Mouse (Mus musculus) embryonic facial prominence, embryonic 13.5 days (tissue): ENCODE measurements around the gene Olfr311. TPM values are rescaled to one million over a fixed set of nuclear protein-coding genes. Genes with fewer than 3 reads are reported as not detected.
"Not testable (repeated sequence)": the region's sequence is repeated elsewhere in the genome, so short reads cannot be mapped to it uniquely, and the experiment has no call there.

Source experiments
- ATAC-seq: fragments of 200-750 bp; cut with Nextera tagmentation; 2 replicates; pipeline ENCODE4 v1.8.0; 2017; ENCODE audit warnings: low read depth; ENCODE audit not compliant: insufficient number of reproducible peaks, insufficient read depth, low FRiP score, low TSS enrichment
- H3K27ac ChIP-seq: fragments of 300-500 bp; sonication (generic); 2 replicates; pipeline ENCODE4 v1.5.1; 2015; ENCODE audit warnings: moderate library complexity, mild to moderate bottlenecking, inconsistent platforms
- H3K27me3 ChIP-seq: fragments of 300-500 bp; sonication (generic); 2 replicates; pipeline ENCODE4 v1.6.1; 2015; ENCODE audit warnings: mild to moderate bottlenecking, inconsistent platforms
- H3K36me3 ChIP-seq: fragments of 300-500 bp; sonication (generic); 2 replicates; pipeline ENCODE4 v1.6.1; 2015; ENCODE audit warnings: mild to moderate bottlenecking, inconsistent platforms
- H3K4me1 ChIP-seq: fragments of 300-500 bp; sonication (generic); 2 replicates; pipeline ENCODE4 v1.6.1; 2015; ENCODE audit warnings: inconsistent platforms
- H3K4me2 ChIP-seq: fragments of 300-500 bp; sonication (generic); 2 replicates; pipeline ENCODE4 v1.6.1; 2015; ENCODE audit warnings: moderate library complexity, mild to moderate bottlenecking, inconsistent platforms
- H3K4me3 ChIP-seq: fragments of 300-500 bp; sonication (generic); 2 replicates; pipeline ENCODE4 v1.5.1; 2015; ENCODE audit warnings: mild to moderate bottlenecking, inconsistent platforms
- H3K9ac ChIP-seq: fragments of 300-500 bp; sonication (generic); 2 replicates; pipeline ENCODE4 v1.6.1; 2015; ENCODE audit warnings: mild to moderate bottlenecking, inconsistent platforms
- H3K9me3 ChIP-seq: fragments of 300-500 bp; sonication (generic); 2 replicates; pipeline ENCODE4 v1.6.1; 2016; ENCODE audit warnings: inconsistent platforms
- WGBS: fragments of 180-500 bp; shearing (Covaris S2); methylation state at CpG from one replicate; pipeline ENCODE4 v1.1.7; 2015; ENCODE audit warnings: mixed read lengths; 5-methylcytosine and 5-hydroxymethylcytosine counted together
- polyA plus RNA-seq: library from polyadenylated mRNA; unstranded; fragments of >200 nt; fragmentation: Nextera tagmentation; extraction: Ambion mirVana; gene quantifications from 2 replicates; pipeline ENCODE4 v1.2.1, GENCODE M21; 2015

The Olfr311 gene
- not detected in 2 replicates for polyA plus RNA-seq

DNA sequence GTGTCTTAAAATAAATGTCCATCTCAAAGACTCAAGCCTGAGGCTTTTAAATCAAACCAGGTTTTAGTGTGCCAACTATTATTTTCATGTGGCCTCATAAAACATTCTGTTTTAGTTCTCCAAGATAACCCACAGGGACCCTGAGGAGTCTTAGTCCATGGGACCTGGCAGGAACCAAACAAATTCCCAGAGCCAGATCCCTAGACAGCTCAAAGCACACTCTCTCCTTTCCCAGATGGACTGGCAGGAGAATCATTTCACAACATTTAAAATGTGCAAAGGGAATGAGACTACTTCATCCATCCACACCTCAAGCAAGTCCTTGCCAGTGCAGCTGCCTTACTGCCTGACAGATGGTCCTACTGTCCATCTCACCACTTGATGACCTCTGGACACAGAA, at the start of gene Olfr311:
TSS of gene Olfr311 (plus strand) at position 301 of the 400 bp plus-strand sequence.
- H3K9ac ChIP-seq, H3K4me3 ChIP-seq, H3K27me3 ChIP-seq, H3K36me3 ChIP-seq, H3K4me1 ChIP-seq, ATAC-seq, H3K4me2 ChIP-seq, H3K9me3 ChIP-seq, H3K27ac ChIP-seq: not testable (repeated sequence)

DNA sequence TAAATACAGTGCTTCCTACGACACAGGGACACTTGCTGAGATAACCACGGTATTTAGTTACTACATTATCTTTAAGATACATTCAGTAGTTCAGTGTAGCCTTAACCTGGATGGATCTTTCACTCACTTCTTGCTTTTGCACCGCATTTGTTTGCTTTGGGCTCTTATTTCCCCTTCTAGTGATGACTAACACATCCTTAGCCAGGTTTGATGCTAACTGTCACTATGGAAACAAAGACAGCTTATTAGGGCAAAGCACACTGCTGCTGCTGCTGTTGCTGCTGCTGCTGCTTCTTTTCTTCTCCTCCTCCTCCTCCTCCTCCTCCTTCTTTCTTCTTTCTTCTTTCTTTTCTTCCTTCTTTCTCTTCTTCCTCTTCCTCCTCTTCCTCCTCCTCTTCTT, 49.5 kb upstream of the Olfr311 start:
- 25% methylated on average over 3 of the region's 3 CpGs for WGBS
- Histone ChIP-seq H3K36me3 (no peaks in the 10 kb centered on the region), H3K27ac (no peak overlapping the region), H3K4me1 (no peaks in the 10 kb centered on the region), H3K9ac (no peak overlapping the region), H3K27me3 (no peaks in the 10 kb centered on the region), H3K9me3 (no peaks in the 10 kb centered on the region), H3K4me3 (no peak overlapping the region), H3K4me2 (no peak overlapping the region)
- no peak for ATAC-seq

DNA sequence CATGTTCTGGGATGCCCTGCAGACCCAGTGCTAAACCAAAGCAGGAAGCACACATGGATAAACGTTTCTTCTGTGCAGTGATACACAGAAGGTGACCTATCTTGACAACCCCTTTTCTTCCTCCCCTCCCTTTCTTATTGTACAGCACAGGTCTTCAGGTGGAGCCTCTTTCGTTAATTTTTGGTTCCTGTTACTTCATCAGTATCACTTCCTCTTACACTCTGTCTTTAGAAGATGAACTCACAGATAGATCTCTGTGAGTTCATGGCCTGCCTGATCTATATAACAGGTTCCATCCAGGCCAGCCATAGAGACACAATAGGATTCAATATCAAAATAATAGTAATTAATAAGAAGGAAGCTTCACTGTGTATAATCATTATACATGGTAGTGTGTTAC, 49.0 kb upstream of the Olfr311 start:
- no peak overlapping the region for H3K9ac ChIP-seq
- ATAC-seq, result no peak
- H3K4me3 ChIP-seq, result no peak overlapping the region
- no peak overlapping the region for H3K27ac ChIP-seq
- no peak overlapping the region for H3K4me2 ChIP-seq
- H3K27me3 ChIP-seq, result no peaks in the 10 kb centered on the region
- no peaks in the 10 kb centered on the region for H3K4me1 ChIP-seq
- H3K9me3 ChIP-seq, result no peaks in the 10 kb centered on the region
- 50% methylated on average over 2 of the region's 2 CpGs for WGBS
- no peaks in the 10 kb centered on the region for H3K36me3 ChIP-seq

DNA sequence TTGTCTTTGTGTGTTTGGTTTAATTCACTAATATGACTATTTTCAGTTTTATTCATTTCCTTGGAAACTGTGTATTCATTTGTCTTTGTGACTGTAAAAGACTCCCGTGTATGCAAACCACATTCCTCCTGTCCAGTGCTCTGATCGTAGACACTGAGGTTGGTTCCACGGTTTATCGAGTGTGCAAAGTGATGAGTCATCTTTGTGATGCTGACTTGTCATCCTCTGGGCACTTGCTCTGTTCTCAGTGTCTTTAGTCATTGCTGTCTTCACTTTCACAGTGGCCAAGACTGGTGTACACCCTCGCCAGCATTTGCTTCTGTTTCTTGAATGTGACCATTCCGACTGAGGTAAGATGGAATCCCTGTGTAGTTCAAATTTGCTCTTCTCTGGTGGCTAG, 48.4 kb upstream of the Olfr311 start:
- no peaks in the 10 kb centered on the region for H3K9me3 ChIP-seq
- no peak for ATAC-seq
- H3K36me3 ChIP-seq, result no peaks in the 10 kb centered on the region
- no peak overlapping the region for H3K4me2 ChIP-seq
- H3K27ac ChIP-seq, result no peak overlapping the region
- H3K27me3 ChIP-seq, result no peaks in the 10 kb centered on the region
- WGBS, result 83% methylated on average over 6 of the region's 6 CpGs
- no peak overlapping the region for H3K4me3 ChIP-seq
- no peak overlapping the region for H3K9ac ChIP-seq
- H3K4me1 ChIP-seq, result no peaks in the 10 kb centered on the region

DNA sequence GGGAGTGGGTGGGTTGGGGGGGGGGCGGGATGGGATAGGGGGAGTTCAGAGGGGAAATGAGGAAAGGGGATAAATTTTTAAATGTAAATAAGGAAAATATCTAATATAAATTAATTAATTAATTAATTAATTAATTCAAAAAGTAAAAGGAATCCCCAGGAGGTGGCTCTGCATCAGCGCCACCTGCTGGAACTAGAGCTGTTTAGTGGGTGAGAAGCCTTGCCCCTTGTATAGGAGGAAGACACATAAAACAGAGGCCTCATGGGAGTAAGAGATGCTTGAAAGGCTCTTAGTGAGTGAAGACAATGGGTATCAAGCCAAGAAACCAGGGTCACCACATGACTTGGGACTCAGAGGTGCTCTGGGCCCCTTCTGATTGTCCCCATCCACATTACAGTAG, 43.2 kb upstream of the Olfr311 start:
- no peak for ATAC-seq
- no peaks in the 10 kb centered on the region for H3K27me3 ChIP-seq
- no peak overlapping the region for H3K4me3 ChIP-seq
- no peaks in the 10 kb centered on the region for H3K4me1 ChIP-seq
- no peak overlapping the region for H3K9ac ChIP-seq
- H3K27ac ChIP-seq, result no peak overlapping the region
- 73% methylated on average over 2 of the region's 2 CpGs for WGBS
- no peak overlapping the region for H3K4me2 ChIP-seq
- H3K9me3 ChIP-seq, result no peaks in the 10 kb centered on the region
- H3K36me3 ChIP-seq, result no peaks in the 10 kb centered on the region

DNA sequence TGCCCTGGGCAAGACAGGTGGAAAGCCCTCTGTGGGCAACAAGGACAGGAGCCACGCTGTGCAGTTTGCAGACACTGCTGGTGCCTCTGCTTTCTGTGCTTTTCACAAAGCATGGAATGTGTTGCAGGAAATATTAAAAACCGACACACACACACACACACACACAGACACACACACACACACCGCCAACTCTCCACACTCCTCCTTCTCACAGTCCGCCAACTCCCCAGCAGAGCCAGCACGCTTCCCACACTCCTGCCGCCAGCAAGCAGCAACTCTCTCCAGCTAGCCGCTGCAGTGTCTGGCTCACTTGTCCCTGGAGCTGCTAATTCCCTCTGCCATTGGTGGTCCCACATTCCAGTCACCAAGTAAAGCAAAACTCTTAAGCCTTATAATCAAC, 42.2 kb upstream of the Olfr311 start:
- no peak overlapping the region for H3K9ac ChIP-seq
- no peaks in the 10 kb centered on the region for H3K27me3 ChIP-seq
- 69% methylated on average over 7 of the region's 7 CpGs for WGBS
- no peak overlapping the region for H3K4me2 ChIP-seq
- no peak for ATAC-seq
- H3K4me1 ChIP-seq, result peaks cover 2% of the 10 kb centered on the region
- H3K9me3 ChIP-seq, result no peaks in the 10 kb centered on the region
- H3K36me3 ChIP-seq, result no peaks in the 10 kb centered on the region
- no peak overlapping the region for H3K27ac ChIP-seq
- no peak overlapping the region for H3K4me3 ChIP-seq

DNA sequence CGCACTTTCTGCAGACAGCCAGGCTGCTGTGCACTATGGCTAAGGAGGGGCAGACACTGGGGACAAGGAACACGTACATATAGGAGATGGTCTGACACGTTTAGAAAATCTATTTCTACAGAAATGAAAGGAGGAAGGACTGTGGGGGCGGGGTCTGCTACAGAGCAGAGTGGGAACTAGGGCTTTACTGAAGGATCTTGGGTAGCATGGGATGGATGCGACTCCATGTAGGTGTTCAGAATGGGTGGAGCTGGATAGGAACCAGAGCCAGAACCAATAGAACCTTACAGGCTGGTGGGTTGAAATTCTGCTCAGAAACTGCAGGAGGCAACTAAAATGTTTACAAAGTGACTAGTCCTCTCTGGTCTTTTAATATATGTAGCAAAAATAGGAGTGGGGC, 39.3 kb upstream of the Olfr311 start:
- no peaks in the 10 kb centered on the region for H3K36me3 ChIP-seq
- 75% methylated on average over 5 of the region's 5 CpGs for WGBS
- ATAC-seq, result no peak
- no peak overlapping the region for H3K27ac ChIP-seq
- no peaks in the 10 kb centered on the region for H3K9me3 ChIP-seq
- no peaks in the 10 kb centered on the region for H3K27me3 ChIP-seq
- no peak overlapping the region for H3K4me2 ChIP-seq
- no peak overlapping the region for H3K9ac ChIP-seq
- H3K4me3 ChIP-seq, result no peak overlapping the region
- peaks cover 4% of the 10 kb centered on the region for H3K4me1 ChIP-seq

DNA sequence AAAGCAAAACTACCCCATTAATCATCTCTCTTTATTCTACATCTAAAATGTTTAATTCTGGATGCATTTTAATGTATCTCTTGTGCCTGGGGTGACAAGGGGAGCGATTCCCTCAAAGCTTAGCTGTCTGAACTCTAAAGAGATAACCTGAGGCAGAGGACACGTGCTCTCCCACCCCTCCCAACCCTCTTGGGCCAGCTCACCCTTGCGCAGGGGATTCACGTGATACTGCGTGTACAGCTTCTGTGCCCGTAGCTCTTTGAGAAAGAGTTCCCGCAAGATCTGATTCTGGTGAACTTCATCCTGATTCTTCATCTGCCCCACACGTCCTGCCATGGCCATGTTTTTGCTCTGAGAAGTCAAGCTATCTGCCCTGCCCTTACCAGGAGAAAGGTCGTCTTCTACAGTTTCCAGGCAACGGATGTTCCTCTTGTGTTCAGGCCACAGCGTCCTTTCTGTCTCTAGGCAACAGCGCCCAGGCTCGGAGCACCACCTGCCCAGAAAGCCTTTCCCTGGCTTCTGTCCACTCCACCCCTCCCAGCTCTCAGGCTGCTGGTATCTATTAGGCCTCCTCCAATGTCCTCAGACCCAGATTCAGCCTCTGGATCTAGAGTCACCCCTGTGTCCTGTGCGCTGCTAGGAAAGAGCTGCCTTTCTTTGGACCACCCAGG, 37.4 kb upstream of the Olfr311 start, which contains the start of gene Fam183b:
TSS of gene Fam183b (minus strand) at position 403 of the 671 bp plus-strand sequence.
- Histone ChIP-seq H3K9ac (no peak within 1 kb of the TSS), H3K27ac (no peak within 1 kb of the TSS), H3K9me3 (no peaks in the 10 kb centered on the region), H3K27me3 (no peaks in the 10 kb centered on the region), H3K4me3 (no peak within 1 kb of the TSS), H3K4me2 (no peak within 1 kb of the TSS), H3K36me3 (no peaks in the 10 kb centered on the region), H3K4me1 (peaks cover 4% of the 10 kb centered on the region)
- ATAC-seq, result no peak
- 33% methylated on average over 14 of the region's 14 CpGs for WGBS

DNA sequence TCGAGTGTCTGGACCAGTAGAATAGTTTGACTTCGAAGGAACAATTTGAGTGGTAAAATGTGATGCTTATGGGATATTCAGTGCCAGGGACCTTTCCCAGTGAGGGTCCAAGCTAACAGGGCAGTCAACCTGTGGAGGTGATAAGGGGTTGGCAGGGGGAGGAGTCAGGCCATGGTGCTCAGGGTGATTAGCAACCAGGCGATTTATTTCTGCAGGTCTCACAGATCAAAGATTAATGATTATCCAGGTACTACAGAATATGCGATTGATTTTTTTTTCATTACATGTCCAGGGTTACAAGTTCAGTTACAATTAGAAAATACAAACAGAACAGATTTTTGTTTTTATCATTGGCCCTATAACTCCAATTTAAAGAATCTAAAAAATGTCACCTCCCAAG, 35.2 kb upstream of the Olfr311 start:
- no peak overlapping the region for H3K4me3 ChIP-seq
- H3K4me1 ChIP-seq, result peaks cover 4% of the 10 kb centered on the region
- 73% methylated on average over 4 of the region's 4 CpGs for WGBS
- no peaks in the 10 kb centered on the region for H3K27me3 ChIP-seq
- H3K4me2 ChIP-seq, result no peak overlapping the region
- no peaks in the 10 kb centered on the region for H3K9me3 ChIP-seq
- H3K9ac ChIP-seq, result no peak overlapping the region
- no peaks in the 10 kb centered on the region for H3K36me3 ChIP-seq
- ATAC-seq, result no peak
- no peak overlapping the region for H3K27ac ChIP-seq

DNA sequence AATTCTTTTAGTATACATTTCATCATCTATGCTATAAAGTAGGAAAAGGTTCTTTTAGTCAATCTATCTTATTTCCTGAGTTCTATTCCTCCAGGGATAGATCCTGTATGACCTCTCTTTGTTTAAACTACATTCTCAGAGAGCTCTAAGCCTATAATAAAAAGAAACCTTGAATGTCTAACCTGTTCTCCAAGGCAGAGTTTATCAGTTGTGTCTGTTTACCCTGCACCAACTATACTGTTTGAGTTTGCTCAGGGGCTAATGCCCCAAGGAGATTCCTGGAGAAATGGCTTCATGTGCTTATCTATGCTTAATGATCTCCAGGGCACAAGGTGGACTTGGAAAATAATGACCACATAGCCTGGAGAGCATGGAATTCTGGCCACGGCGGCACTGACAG, 34.7 kb upstream of the Olfr311 start:
- no peak overlapping the region for H3K4me2 ChIP-seq

DNA sequence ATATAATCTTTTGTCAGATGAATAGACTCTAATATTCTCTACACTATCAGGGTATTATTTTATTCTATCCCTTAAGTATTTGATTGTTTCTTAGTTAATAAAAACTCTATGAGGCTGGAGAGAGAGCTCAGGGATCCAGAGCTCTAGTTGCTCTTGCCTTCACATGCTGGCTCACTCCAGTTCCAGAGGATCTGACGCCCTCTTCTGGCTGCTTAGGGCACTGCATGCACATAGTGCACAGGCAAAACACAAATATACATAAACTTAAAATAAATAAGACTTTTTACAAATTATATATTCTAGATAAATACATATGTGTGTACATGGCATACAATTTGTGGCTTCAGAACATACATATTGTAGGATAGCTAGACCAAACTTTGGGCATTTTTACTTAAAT, 27.1 kb upstream of the Olfr311 start:
- H3K27ac ChIP-seq, result no peak overlapping the region
- H3K9ac ChIP-seq, result no peak overlapping the region
- H3K9me3 ChIP-seq, result no peaks in the 10 kb centered on the region
- no peaks in the 10 kb centered on the region for H3K36me3 ChIP-seq
- WGBS, result 0% methylated on average over 1 of the region's 1 CpGs
- no peaks in the 10 kb centered on the region for H3K4me1 ChIP-seq
- no peak for ATAC-seq
- no peaks in the 10 kb centered on the region for H3K27me3 ChIP-seq
- H3K4me2 ChIP-seq, result no peak overlapping the region
- H3K4me3 ChIP-seq, result no peak overlapping the region

More for the DNA sequence above, 34.7 kb upstream of the Olfr311 start:
- WGBS, result 83% methylated on average over 2 of the region's 2 CpGs
- ATAC-seq, result no peak
- Histone ChIP-seq H3K4me3 (no peak overlapping the region), H3K4me1 (peaks cover 4% of the 10 kb centered on the region), H3K27me3 (no peaks in the 10 kb centered on the region), H3K9me3 (no peaks in the 10 kb centered on the region), H3K27ac (no peak overlapping the region), H3K9ac (no peak overlapping the region), H3K36me3 (no peaks in the 10 kb centered on the region)

DNA sequence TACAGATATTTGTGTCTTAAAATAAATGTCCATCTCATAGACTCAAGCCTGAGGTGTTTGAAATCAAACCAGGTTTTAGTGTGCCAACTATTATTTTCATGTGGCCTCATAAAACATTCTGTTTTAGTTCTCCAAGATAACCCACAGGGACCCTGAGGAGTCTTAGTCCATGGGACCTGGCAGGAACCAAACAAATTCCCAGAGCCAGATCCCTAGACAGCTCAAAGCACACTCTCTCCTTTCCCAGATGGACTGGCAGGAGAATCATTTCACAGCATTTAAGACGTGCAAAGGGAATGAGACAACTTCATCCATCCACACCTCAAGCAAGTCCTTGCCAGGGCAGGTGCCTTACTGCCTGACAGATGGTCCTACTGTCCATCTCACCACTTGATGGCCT, 24.4 kb upstream of the Olfr311 start, which contains the start of gene Olfr313:
TSS of gene Olfr313 (plus strand) at position 301 of the 400 bp plus-strand sequence.
- not testable (repeated sequence) for H3K9me3 ChIP-seq, H3K27ac ChIP-seq, H3K27me3 ChIP-seq, H3K4me3 ChIP-seq, H3K4me1 ChIP-seq, ATAC-seq, H3K9ac ChIP-seq, H3K4me2 ChIP-seq, H3K36me3 ChIP-seq
- WGBS, result 56% methylated on average over 1 of the region's 1 CpGs
